Mouse (Mus musculus): ENCODE data around the gene 9530053A07Rik.

DNA sequence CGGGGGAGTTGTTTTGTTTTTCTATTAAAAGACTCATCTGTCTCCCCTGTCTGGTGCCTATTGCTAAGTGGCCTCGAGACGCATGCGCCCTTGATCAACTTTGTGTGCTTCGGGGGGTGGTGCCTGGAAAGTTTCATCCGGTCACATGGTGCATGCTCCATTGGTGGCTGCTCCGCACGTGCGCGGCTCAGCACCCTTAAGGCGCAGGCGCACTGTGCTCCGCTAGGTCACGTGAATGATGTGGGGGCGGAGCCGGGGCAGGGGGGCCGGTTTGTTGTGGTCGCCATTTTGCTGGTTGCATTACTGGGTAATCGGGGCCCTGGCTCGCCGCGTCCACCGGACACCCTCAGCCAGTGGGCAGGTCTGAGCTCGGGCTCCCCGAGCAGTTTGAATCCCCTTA lies 50.0 kb downstream of the 9530053A07Rik start, which contains the start of gene Dyrk1b:
- no peak for TF ChIP-seq GATA1 (IDR thresholded peaks at IDR 0.05; ENCODE audit: low read length)
- TF ChIP-seq TAL1 (IDR thresholded peaks at IDR 0.05; ENCODE audit: low read length) = no peak
